Mouse (Mus musculus): ENCODE data around the gene Med13l. TPM values are rescaled to one million over a fixed set of nuclear protein-coding genes. Genes with fewer than 3 reads are reported as not detected.
A peak's percentile ranks its signal among the peaks of the same experiment; 100 is the strongest.

Med13l gene
- total RNA-seq, 2 experiments from 2014 or later: 36.3 to 42.5 TPM

DNA sequence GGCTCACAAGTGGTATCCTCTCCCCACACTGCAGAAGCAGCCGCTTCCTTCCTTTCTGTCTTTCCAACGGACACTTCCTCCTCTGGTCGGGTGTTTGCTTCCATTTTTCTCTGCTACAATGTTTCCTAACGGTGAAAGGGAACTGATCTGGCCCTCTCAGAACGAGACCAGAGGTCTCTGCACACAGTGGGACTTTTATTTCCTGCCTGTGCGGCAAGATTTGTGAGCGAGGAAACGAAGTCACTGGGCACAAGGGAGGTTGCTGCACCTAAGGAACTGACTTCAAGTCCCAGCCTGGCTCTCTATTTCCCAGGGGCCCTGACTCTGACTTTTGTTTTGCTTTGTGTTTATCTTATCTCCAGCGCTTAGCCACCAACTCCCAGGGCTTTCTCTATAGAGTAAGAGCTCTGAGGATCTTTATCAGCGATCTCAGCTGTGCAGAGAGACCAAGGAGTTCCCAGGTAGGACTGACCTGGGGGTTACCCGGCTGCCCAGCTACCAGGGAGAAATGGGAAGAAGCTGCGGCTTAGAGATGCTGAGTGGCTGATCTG is 4.0 kb upstream of the Med13l start:
- no peak for DNase-seq

DNA sequence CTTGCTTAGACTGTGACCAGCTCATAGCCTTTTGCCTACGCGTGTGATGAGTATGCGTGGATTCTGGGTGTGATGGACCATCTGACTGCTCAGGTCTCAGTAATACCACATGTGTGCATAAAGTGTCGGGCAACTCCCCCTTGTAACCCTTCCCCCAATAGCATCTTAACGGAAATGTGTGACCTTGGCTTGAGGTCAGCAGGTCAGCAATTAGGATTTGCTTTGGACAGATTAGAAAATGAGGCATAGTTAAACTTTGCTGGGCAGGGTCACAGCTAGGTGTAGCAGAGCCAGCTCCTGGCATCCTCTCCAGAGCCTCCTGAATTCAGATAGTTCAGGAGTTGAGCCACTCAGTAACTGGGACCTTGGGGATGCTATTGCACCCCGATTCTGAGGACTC is 1.6 kb upstream of the Med13l start:
- DNase-seq: no peak

DNA sequence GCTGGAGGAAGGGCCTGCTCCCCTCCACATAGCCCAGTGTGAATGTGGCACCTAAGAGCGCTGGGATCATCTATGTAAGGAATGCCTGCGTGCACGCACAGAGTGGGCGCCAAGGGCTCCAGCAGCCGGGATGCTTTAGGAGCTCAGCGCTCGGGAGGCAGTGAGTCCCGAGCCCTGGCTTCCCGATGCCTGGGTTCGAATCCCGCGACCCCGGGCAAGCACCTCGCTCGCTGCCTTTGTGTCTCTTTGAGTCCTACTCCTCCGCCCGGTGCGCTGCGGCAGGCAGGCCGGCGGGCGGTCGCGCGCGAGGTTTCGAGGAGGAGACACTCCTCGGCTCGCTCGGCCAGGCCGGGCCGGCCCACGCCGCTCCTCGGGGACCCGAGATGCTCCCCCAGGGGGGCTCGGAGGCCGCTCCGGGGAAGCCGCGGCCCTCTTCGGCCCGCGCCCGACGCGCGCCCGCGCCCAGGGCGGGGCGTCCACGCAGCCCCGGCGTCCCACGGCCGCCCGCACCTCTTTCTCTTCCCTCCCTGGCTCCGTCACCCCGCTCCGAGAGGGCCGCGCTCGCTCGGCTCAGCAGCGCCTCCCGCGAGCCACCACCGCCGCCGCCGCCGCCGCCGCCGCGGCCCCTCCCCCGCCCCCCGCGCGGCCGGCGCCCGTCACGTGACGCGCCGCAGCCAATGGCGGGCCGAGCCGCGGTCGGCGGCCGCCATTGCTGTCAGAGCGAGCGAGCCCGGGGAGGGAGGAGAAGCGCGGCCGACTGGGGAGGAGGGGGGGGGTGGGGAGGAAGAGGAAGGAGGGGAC is 695 bp upstream of the Med13l start:
- DNase-seq: peak; percentile 86 to 92

DNA sequence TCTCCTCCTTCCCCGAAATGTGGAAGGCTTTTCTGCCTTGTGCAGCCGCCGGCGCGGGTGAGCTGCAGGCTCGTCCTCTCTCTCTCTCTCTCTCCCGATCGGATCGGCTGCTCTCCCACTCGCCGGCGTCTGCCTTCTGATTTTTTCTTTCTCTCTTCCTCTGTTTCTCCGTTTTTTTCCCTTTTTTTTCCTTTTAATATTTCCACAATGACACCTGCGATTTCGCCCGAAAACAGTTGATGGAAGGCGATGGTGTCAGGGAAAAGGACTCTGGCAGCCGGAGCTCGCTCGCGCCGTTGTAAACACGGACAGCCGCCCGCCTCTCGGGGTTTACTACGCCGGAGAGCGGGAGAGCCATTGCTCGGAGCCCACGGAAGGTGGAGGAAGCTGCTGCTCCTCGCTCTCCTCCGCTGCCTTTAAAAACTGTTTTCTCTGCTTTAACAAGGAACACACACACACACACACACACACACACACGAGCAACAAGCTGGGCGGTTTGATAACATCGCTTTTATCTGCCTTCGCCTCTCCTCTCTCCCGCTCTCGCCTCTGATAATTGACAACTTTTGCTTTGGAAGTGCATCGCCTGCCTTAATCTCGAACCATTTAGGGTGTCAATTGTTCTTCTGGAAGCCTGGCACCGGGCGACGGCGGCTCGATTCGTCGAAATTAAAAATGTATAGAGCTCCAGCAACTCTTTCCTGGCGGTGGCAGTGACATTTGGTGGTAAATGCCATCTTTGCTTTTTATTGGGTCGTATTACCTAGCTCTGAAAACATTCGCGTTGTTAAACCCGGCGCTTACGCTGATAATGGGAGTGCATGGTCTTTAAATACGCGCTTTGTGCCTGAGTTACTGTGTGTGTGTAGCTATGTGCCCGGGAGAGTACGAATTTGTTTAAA is 858 bp downstream of the Med13l start:
- peak; percentile 63 to 67 for DNase-seq

- no peak for DNase-seq
Measured at GRCm38 (mm10) chr5:118562206-118562605, 1.7 kb downstream of the Med13l start.

- DNase-seq: no peak
Measured at GRCm38 (mm10) chr5:118563590-118563989, 3.1 kb downstream of the Med13l start.

GRCm38 (mm10) chr5:118567395-118567794 is 6.9 kb downstream of the Med13l start:
- DNase-seq: no peak

GRCm38 (mm10) chr5:118569017-118569416 is 8.5 kb downstream of the Med13l start:
- no peak for DNase-seq

GRCm38 (mm10) chr5:118569606-118570580 is 9.4 kb downstream of the Med13l start:
- DNase-seq: no peak

GRCm38 (mm10) chr5:118571504-118571903 is 11.0 kb downstream of the Med13l start:
- DNase-seq: peak in 1 of 2 experiments; percentile 38

- peak; percentile 57 to 65 for DNase-seq
Measured at GRCm38 (mm10) chr5:118574236-118574635, 13.8 kb downstream of the Med13l start.

DNA sequence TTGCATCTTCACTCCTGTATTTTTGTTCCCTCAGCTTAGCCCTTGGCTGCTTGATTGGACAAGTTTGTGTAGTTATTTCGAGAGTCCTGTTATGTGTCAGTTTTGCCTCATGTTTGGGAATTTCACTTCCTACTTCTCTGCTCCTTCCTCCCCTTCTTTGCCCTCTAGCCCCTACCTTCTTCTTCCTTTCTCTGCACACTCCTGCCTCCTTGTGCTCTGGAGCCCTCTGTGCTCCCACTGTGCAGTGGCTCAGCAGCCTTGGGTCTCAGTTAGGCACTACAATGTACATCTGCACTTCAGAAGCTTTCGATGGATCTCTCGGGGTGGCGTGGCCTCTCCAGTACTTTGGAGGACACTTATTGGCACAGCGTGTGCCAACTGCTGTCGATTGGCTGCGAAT is 14.5 kb downstream of the Med13l start:
- no peak for DNase-seq

DNA sequence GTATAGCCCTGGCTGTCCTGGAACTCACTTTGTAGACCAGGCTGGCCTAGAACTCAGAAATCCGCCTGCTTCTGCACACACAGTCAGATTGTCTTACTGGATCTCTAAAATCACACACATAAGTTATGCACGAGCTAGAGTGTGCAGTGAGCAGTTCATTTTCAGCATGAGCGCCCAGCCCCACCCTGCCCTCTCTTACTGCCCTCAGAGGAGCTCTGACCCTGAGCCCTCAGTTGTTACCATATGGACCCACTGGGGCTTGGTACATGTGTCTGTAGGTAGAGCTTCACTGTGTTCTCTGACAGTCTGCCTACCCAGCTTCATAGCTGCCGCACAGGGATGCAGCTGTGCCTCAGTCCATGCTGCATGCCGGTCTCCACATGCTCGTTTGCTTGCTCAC is 15.4 kb downstream of the Med13l start:
- DNase-seq: no peak

- DNase-seq: no peak
Measured at GRCm38 (mm10) chr5:118576731-118577130, 16.3 kb downstream of the Med13l start.

DNA sequence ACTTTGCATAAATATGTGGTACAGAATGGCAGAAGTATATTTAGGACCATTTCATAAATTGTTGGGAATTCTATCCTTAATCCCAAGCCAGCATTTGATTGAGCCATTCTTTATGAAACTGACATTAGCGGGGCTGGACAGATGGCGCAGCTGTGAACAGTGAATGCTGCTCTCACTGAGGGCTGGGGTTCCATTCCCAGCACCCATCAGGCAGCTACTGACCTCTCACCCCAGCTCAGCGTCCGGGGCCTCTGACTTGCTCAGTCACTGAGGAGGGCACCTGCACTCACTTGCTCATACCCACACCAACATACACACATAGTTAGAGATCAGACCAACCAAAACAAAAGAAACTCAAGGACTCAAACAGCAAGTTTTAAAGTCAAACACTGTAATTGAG is 24.9 kb downstream of the Med13l start:
- DNase-seq: no peak

- DNase-seq: no peak
Measured at GRCm38 (mm10) chr5:118586560-118586959, 26.1 kb downstream of the Med13l start.

DNA sequence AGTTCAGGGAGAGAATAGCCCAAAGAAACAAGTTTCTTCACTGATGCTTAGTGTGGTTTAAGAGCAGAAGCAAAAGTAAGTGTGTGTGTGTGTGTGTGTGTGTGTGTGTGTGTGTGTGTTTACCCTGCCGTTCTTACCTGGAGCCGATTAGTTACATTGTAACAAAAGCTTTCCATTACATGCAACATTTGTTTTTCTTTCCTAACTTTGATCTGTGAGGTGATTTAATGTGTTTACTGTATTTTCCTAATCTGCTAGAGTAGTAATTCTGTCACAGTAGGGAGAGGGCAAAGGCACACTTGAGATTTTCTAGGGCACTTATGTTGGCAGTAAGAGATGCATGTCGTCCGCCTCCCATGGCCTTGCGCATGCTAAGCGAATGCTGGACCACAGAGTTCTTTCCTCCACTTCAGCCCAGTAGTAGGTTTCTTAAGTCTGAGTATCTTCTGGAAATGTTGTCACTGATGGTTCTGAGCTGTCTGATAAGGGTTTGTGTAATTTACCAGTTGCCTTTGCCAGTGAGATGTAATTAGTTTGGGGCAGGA is 28.0 kb downstream of the Med13l start:
- DNase-seq: no peak

- no peak for DNase-seq
Measured at GRCm38 (mm10) chr5:118589186-118589892, 28.9 kb downstream of the Med13l start.

- DNase-seq: no peak
Measured at GRCm38 (mm10) chr5:118590868-118591267, 30.4 kb downstream of the Med13l start.

DNA sequence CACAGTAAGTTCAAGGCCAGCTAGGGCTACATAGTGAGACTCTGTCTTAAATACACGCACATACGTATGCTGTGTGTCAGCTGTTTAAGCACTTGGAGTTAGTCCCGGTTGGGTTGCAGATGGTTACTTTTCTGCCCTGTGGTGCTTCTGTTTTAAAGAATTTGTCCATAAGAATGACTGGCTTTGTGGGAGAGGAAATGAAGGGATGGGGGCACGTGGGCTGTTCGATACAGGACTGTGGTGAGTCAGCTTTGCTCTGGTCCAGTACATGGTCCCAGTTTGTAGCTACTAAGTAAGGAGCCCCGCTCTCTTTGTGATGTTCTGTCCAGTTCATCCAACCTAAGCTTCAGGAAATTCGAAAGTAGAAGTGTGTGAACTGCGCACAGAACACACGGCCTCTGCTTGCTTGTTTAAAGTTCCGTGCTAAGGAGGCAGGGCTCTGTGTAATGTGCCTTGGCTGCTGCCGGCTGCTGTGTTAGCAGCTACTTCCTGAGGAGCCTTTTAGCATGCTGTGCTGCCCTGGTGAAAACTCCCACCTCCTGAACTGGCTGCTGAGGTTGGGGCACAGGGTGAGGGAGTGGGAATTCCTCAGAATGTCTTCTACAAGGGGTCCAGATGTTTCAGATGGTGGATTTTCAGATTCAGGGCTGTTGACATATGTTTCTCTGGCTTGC is 31.5 kb downstream of the Med13l start:
- no peak for DNase-seq

All from adrenal gland, postnatal 36 days (tissue).